Mouse (Mus musculus) lung, postnatal 10 days (tissue): Measurements from ENCODE around the gene Slit3.

Experiments
- DNase-seq: peaks from one replicate; pipeline ENCODE4 v3.0.0; 2021

Gene Slit3

GRCm38 (mm10) chr11:35598732-35599131 lies 477.7 kb downstream of the Slit3 start:
- DNase-seq: no peak

- peak; percentile 9 for DNase-seq
Measured at GRCm38 (mm10) chr11:35601652-35602240, 480.7 kb downstream of the Slit3 start.

- peak; percentile 8 for DNase-seq
Measured at GRCm38 (mm10) chr11:35602586-35602985, 481.6 kb downstream of the Slit3 start.

- DNase-seq: peak; percentile 20
Measured at GRCm38 (mm10) chr11:35603946-35604345, 482.9 kb downstream of the Slit3 start.

GRCm38 (mm10) chr11:35604848-35605790 lies 484.1 kb downstream of the Slit3 start:
- no peak for DNase-seq

GRCm38 (mm10) chr11:35607191-35607590 lies 486.2 kb downstream of the Slit3 start:
- DNase-seq: no peak

GRCm38 (mm10) chr11:35608794-35609193 lies 487.8 kb downstream of the Slit3 start:
- no peak for DNase-seq

- no peak for DNase-seq
Measured at GRCm38 (mm10) chr11:35612262-35612896, 491.4 kb downstream of the Slit3 start.

- DNase-seq: no peak
Measured at GRCm38 (mm10) chr11:35614530-35614929, 493.5 kb downstream of the Slit3 start.

- DNase-seq: no peak
Measured at GRCm38 (mm10) chr11:35619421-35619820, 498.4 kb downstream of the Slit3 start.

- no peak for DNase-seq
Measured at GRCm38 (mm10) chr11:35622736-35623135, 501.7 kb downstream of the Slit3 start.

GRCm38 (mm10) chr11:35624515-35625270 lies 503.7 kb downstream of the Slit3 start:
- DNase-seq: no peak

- DNase-seq: no peak
Measured at GRCm38 (mm10) chr11:35625576-35625975, 504.6 kb downstream of the Slit3 start.

GRCm38 (mm10) chr11:35626161-35626885 lies 505.3 kb downstream of the Slit3 start:
- peak; percentile 19 for DNase-seq

- peak; percentile 39 for DNase-seq
Measured at GRCm38 (mm10) chr11:35627815-35628214, 506.8 kb downstream of the Slit3 start.

- no peak for DNase-seq
Measured at GRCm38 (mm10) chr11:35632262-35632661, 511.2 kb downstream of the Slit3 start.

- no peak for DNase-seq
Measured at GRCm38 (mm10) chr11:35637102-35637501, 516.1 kb downstream of the Slit3 start.

GRCm38 (mm10) chr11:35638862-35639384 lies 517.9 kb downstream of the Slit3 start:
- DNase-seq: no peak

GRCm38 (mm10) chr11:35639428-35639827 lies 518.4 kb downstream of the Slit3 start:
- no peak for DNase-seq

- DNase-seq: no peak
Measured at GRCm38 (mm10) chr11:35651286-35651685, 530.3 kb downstream of the Slit3 start.

- DNase-seq: no peak
Measured at GRCm38 (mm10) chr11:35655836-35656235, 534.8 kb downstream of the Slit3 start.

GRCm38 (mm10) chr11:35657582-35657981 lies 536.6 kb downstream of the Slit3 start:
- no peak for DNase-seq
